Mouse (Mus musculus) cerebellum, adult 2 months (tissue): ENCODE data around the gene Hist1h2bn.

ENCODE experiments used
- CTCF ChIP-seq: fragments of 200-500 bp; IDR thresholded peaks from 2 replicates; pipeline ENCODE4 v1.5.1; 2011; ENCODE audit warnings: low read depth, mild to moderate bottlenecking, control low read depth, low read length, moderate library complexity, borderline replicate concordance; ENCODE audit not compliant: insufficient read depth
- POLR2A ChIP-seq: fragments of 200-500 bp; IDR thresholded peaks from 2 replicates; pipeline ENCODE4 v1.6.1; 2011; ENCODE audit warnings: low read length, control low read depth, borderline replicate concordance; ENCODE audit not compliant: insufficient read depth

DNA sequence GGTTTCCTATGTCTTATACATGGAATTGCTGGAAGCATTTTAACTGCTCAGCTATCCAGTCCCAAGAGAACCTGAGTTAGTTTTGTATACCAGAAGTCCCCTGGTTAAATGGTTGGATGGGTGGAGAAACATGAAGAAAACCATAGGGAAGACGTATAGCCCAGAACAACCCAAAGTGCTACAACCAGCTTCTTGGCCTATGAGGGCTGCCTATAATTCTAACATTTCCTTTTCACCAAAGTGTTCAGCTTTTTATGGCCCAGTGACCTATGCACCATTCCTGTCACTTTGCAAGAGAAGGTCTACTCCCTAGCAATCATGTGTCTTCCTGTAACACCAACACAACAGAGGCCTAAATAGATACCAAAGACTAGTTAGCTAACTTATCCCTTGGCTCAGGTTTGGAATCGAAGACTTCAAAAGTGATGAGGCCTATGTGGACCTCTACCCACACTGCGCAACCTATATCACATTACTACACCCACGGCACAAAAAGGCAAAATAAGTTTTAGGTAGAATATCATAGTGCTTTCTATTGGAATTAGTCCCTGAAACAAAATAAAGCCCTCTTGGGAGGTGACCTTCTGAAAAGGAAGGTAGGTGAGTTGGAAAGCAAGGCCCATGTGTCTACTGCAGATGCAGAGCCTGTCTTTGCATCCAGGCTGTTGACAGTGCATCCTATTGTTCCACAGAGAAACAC lies 35.4 kb upstream of the Hist1h2bn start:
- TF ChIP-seq CTCF (no peak), POLR2A (no peak)
